Mouse (Mus musculus) neural tube, embryonic 11.5 days (tissue): ENCODE measurements around the gene Caps2. TPM values are rescaled to one million over a fixed set of nuclear protein-coding genes. Genes with fewer than 3 reads are reported as not detected.
"Not testable (repeated sequence)": the region's sequence is repeated elsewhere in the genome, so short reads cannot be mapped to it uniquely, and the experiment has no call there.

Experiments used
- ATAC-seq: fragments of 200-750 bp; cut with Nextera tagmentation; 2 replicates; pipeline ENCODE4 v1.8.0; 2017; ENCODE audit warnings: moderate number of reproducible peaks, mild to moderate bottlenecking, moderate TSS enrichment, moderate library complexity; ENCODE audit not compliant: insufficient read depth, low FRiP score, low TSS enrichment
- DNase-seq: peaks from one replicate; pipeline ENCODE4 v3.0.0-alpha.2; 2015; ENCODE audit warnings: low spot score
- H3K27ac ChIP-seq: fragments of 300-500 bp; sonication (generic); 2 replicates; pipeline ENCODE4 v1.5.1; 2014; ENCODE audit warnings: low read depth, mild to moderate bottlenecking, low read length
- H3K27me3 ChIP-seq: fragments of 300-500 bp; sonication (generic); 2 replicates; pipeline ENCODE4 v1.6.1; 2014; ENCODE audit warnings: mild to moderate bottlenecking, low read length, mixed read lengths; ENCODE audit not compliant: control insufficient read depth, insufficient read depth
- H3K36me3 ChIP-seq: fragments of 300-500 bp; sonication (generic); 2 replicates; pipeline ENCODE4 v1.6.1; 2014; ENCODE audit warnings: mild to moderate bottlenecking, low read length, moderate library complexity, mixed read lengths; ENCODE audit not compliant: control insufficient read depth, insufficient read depth
- H3K4me1 ChIP-seq: fragments of 300-500 bp; sonication (generic); 2 replicates; pipeline ENCODE4 v1.6.1; 2014; ENCODE audit warnings: low read length, mixed read lengths; ENCODE audit not compliant: control insufficient read depth, insufficient read depth
- H3K4me2 ChIP-seq: fragments of 300-500 bp; sonication (generic); 2 replicates; pipeline ENCODE4 v1.6.1; 2014; ENCODE audit warnings: low read depth, mild to moderate bottlenecking, moderate library complexity
- H3K4me3 ChIP-seq: fragments of 300-500 bp; sonication (generic); 2 replicates; pipeline ENCODE4 v1.5.1; 2014; ENCODE audit warnings: low read depth, low read length
- H3K9ac ChIP-seq: fragments of 300-500 bp; sonication (generic); 2 replicates; pipeline ENCODE4 v1.6.1; 2014; ENCODE audit warnings: mild to moderate bottlenecking, low read length
- H3K9me3 ChIP-seq: fragments of 300-500 bp; sonication (generic); 2 replicates; pipeline ENCODE4 v1.6.1; 2016; ENCODE audit warnings: low read length; ENCODE audit not compliant: control insufficient read depth
- WGBS: fragments of 180-500 bp; shearing (Covaris S2); extraction: QIAGEN DNeasy Blood & Tissue Kit; methylation state at CpG from one replicate; pipeline ENCODE4 v1.1.7; 2014; 5-methylcytosine and 5-hydroxymethylcytosine counted together
- polyA plus RNA-seq: library from polyadenylated mRNA; unstranded; fragments of >200 nt; fragmentation: Nextera tagmentation; extraction: Ambion mirVana; gene quantifications from 2 replicates; pipeline ENCODE4 v1.2.1, GENCODE M21; 2014

Caps2 gene
- 0.36 and 0.50 TPM in 2 replicates for polyA plus RNA-seq

GRCm38 (mm10) chr10:112163168-112163766 lies at the start of gene Caps2:
Gene Caps2, plus strand, starts transcription at chr10:112163621.
- WGBS, result 35% methylated on average over 4 of the region's 4 CpGs
- Histone ChIP-seq H3K4me2 (no peak within 1 kb of the TSS), H3K27me3 (no peaks in the 10 kb centered on the region), H3K4me1 (no peaks in the 10 kb centered on the region), H3K4me3 (no peak within 1 kb of the TSS), H3K36me3 (no peaks in the 10 kb centered on the region), H3K9ac (no peak within 1 kb of the TSS), H3K9me3 (no peaks in the 10 kb centered on the region), H3K27ac (no peak within 1 kb of the TSS)
- ATAC-seq, result peak; percentile 56; the same call in 1 of the 2 replicates
- peak; percentile 53 for DNase-seq

DNA sequence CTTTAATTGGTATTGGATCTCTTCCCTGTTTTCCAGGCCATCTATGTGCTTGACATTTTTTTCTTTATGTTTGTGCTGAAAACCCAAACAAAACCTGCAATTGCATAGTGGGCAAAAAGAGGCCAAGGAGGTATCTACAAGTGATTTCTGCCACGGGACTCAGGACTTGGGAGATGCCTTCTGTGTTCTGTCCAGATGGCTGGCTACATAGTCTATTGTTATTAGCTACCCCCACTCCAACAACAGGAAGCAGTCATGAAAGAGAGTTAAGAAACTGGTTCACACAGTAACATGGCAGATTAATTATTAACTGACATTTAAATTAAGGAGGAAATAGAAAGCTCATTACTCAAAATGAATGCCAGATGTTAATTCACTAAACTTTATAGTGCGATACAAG lies 38.3 kb upstream of the Caps2 start:
- 69% methylated on average over 2 of the region's 2 CpGs for WGBS
- H3K4me3 ChIP-seq, ATAC-seq, DNase-seq, H3K4me1 ChIP-seq, H3K27me3 ChIP-seq, H3K9me3 ChIP-seq, H3K36me3 ChIP-seq, H3K9ac ChIP-seq, H3K27ac ChIP-seq, H3K4me2 ChIP-seq: not testable (repeated sequence)

- ATAC-seq, H3K9ac ChIP-seq, H3K9me3 ChIP-seq, H3K4me2 ChIP-seq, H3K4me1 ChIP-seq, H3K36me3 ChIP-seq, H3K27ac ChIP-seq, DNase-seq, H3K27me3 ChIP-seq, H3K4me3 ChIP-seq: not testable (repeated sequence)
- 84% methylated on average over 6 of the region's 6 CpGs for WGBS
Measured at GRCm38 (mm10) chr10:112127682-112128230, 35.7 kb upstream of the Caps2 start.

DNA sequence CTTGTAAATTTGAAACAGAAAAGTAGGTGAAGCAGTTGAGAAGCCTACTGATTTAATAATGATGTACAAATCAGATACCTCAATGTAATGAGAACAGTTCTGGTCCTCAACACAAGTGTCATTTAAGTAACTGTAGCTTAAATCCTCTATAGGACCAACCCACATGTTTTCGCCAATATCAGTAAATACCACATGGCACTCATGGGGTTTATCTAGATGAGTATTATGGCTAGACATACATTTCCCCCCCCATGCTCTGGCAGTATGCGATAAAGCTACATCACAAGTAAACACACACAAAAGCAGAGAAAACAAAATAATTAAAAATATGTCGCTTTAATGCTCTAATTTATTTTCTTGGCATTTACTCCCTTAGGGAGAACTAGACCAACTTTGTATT lies 31.2 kb upstream of the Caps2 start:
- H3K27ac ChIP-seq, result no peak overlapping the region
- no peak overlapping the region for H3K4me3 ChIP-seq
- ATAC-seq (no peak), DNase-seq (no peak)
- H3K9ac ChIP-seq, result no peak overlapping the region
- H3K4me2 ChIP-seq, result no peak overlapping the region
- no peaks in the 10 kb centered on the region for H3K4me1 ChIP-seq
- H3K27me3 ChIP-seq, result no peaks in the 10 kb centered on the region
- WGBS, result 91% methylated on average over 3 of the region's 3 CpGs
- no peaks in the 10 kb centered on the region for H3K36me3 ChIP-seq
- H3K9me3 ChIP-seq, result no peaks in the 10 kb centered on the region

GRCm38 (mm10) chr10:112138050-112138870 lies 25.2 kb upstream of the Caps2 start:
- Histone ChIP-seq H3K9ac (no peak overlapping the region; the same call in 1 of the 2 replicates), H3K9me3 (no peaks in the 10 kb centered on the region), H3K4me3 (no peak overlapping the region), H3K36me3 (no peaks in the 10 kb centered on the region), H3K27me3 (no peaks in the 10 kb centered on the region), H3K27ac (no peak overlapping the region), H3K4me1 (no peaks in the 10 kb centered on the region), H3K4me2 (peak overlapping the region; percentile 35)
- ATAC-seq, result peak; percentile 85
- peak; percentile 75 for DNase-seq
- 18% methylated on average over 9 of the region's 9 CpGs for WGBS

DNA sequence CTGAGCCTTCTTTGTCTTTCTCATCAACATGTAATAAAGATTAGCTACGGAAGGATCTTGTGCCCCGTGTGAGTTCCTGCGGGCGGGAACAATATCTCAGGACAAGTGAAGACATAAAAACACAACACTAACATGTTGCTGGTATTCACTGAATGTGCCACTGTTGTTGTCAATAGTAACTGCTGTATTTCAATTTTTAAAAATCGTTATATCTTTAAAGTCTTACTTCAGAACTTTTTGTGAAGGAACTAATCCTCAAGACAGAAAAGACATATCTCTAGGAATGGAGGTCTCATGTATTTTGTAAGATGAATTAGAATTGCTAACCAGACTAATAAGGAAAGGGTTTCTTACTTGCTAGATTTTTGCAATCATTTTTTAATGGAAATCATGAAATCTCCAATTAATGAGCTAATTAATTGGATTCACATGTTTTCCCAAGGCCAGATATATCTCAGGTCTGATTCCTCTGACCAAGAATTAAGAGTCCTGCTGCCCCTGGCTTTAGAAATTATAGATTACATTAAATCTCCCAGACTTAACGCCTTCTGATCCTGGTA lies 24.5 kb upstream of the Caps2 start:
- Histone ChIP-seq H3K9ac (no peak overlapping the region; the same call in 1 of the 2 replicates), H3K36me3 (no peaks in the 10 kb centered on the region), H3K4me2 (peak overlapping the region; percentile 35), H3K27me3 (no peaks in the 10 kb centered on the region), H3K4me3 (no peak overlapping the region), H3K9me3 (no peaks in the 10 kb centered on the region), H3K4me1 (no peaks in the 10 kb centered on the region), H3K27ac (no peak overlapping the region)
- 43% methylated on average over 6 of the region's 6 CpGs for WGBS
- ATAC-seq (peak; percentile 21; the same call in 1 of the 2 replicates), DNase-seq (no peak)

GRCm38 (mm10) chr10:112139834-112140233 lies 23.6 kb upstream of the Caps2 start:
- H3K9ac ChIP-seq, result no peak overlapping the region
- DNase-seq (no peak), ATAC-seq (no peak)
- H3K9me3 ChIP-seq, result no peaks in the 10 kb centered on the region
- no peak overlapping the region for H3K27ac ChIP-seq
- H3K36me3 ChIP-seq, result no peaks in the 10 kb centered on the region
- H3K4me1 ChIP-seq, result no peaks in the 10 kb centered on the region
- H3K27me3 ChIP-seq, result no peaks in the 10 kb centered on the region
- H3K4me3 ChIP-seq, result no peak overlapping the region
- no peak overlapping the region for H3K4me2 ChIP-seq
- WGBS, result 60% methylated on average over 2 of the region's 2 CpGs

DNA sequence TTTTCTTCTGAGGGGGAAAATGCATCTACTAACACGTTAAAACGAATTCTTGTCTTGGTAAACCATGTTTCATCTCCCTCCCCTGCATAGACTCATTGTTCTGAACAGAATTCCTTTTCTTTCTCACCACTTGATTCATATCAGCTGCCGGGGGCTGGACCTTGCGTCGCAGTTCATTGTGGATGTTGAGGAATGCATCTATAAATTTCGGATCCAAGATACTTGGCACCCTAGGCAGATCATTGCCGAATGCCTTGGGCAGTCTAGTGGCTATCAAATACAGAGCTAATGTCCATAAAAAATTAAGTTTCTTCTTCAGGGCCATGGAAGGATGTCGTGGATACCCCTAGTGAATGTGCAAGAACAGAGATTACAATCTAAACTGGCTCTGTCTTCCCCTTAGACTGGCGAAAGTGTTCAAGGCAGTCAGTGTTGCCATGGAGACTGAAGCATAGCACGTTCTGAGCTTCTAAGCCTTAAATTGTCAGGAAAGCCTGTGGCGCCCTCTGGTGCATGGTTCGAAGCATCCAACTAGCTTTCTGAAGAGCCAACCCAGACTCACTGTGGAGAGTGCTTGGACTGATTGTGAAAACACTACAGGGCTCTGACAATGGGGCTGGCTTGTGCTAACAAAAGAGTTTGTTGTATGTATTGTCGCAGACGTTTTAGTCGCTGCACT lies 3.4 kb upstream of the Caps2 start, which contains the start of gene Glipr1l3:
Gene Glipr1l3, minus strand, starts transcription at position 446 of the 679 bp plus-strand sequence.
- not testable (repeated sequence) for H3K36me3 ChIP-seq, H3K4me3 ChIP-seq, H3K4me1 ChIP-seq, H3K27me3 ChIP-seq, H3K9me3 ChIP-seq, H3K9ac ChIP-seq, H3K27ac ChIP-seq
- ATAC-seq, result peak; percentile 85
- peak; percentile 89 for DNase-seq
- 16% methylated on average over 15 of the region's 15 CpGs for WGBS
- peak within 1 kb of the TSS; percentile 20; the same call in 1 of the 2 replicates for H3K4me2 ChIP-seq
